Mouse (Mus musculus): ENCODE measurements around the gene Wipf2.
A peak's percentile ranks its signal among the peaks of the same experiment; 100 is the strongest.
"Not testable (repeated sequence)": the region's sequence is repeated elsewhere in the genome, so short reads cannot be mapped to it uniquely, and the experiment has no call there.

Wipf2 gene

DNA sequence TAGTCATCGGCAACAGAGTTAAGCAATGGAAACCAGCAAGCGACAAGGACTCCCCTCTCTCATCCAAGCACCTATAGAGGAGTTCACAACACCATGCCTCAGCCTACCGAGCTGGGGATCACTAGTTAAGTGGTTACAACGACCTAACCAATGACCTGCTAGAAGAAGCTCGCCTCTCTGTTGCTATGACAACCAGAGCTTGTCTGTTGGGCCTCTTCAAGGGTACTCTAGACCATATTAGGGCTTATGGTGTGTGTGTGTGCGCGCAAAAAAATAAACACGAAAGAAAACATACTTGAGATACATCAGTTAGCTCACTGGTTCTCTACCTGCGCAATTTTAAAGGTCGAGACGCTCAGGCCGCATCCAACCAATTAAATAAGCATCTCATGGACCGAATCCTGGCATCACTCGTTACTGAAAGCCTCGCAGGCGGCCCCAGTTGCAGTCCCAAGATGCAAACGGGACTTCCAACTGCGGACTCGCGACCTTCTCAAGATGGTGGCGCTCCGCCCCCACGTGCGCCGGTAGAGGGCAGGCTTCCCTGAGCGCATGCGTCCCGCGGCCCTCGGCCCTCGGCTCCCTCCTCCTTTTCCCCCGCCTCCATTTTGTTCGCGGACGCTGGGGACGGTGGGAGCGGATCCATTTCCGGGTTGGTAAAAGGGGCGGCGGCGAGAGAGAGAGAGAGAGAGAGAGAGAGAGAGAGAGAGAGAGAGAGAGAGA, at the start of gene Wipf2:
Gene Wipf2 (plus strand): TSS at position 611 of the 723 bp plus-strand sequence.
- peak; percentile 95 to 97 for DNase-seq (ENCODE audit: low spot score in 2 of 2)

DNA sequence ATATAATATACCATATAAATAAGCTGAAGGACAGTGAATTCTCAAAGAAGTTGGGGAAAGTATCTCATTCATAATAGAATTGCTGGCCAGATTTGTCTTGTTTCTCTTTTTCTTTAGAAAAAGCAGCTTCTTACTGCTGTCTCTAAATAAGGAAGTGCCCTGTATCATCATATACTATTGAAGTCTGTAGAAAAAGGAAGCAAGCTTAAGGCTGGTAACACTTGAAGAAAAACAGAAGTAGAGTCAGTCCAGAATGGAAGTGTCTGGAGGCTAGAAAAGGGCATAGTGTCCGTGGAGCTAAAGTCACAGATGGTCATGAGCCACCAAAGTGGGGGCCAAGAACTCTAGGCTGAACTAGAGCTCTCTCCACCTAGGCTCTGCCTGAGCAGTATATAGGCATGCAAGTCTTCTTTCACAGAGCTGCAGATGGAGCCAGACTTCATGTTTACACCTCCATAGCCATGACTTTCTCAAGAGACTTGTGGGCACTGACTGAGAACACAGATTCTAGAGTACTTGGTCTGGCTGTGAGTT, 46.7 kb upstream of the Wipf2 start:
- no peak for DNase-seq (ENCODE audit: low spot score in 2 of 2)

DNA sequence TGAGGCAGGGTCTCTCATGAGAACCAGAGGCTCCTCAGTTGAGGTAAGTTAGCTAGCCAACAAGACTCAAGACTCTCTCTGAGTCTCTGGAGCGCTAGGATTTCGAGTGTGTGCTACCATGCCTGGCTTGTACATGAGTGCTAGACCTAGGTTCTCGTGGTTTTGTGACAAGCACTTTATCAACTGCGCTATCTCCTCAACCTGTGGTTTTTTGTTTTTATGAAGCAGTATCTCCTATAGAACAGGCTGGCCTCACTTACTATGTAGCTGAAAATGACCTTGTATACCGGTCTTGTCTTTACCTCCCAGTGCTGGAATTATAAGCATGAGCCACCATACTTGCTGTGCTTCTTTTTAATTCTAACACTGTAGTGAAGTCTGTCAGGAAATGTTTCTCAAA, 42.5 kb upstream of the Wipf2 start:
- DNase-seq (ENCODE audit: low spot score in 2 of 2) = no peak

DNA sequence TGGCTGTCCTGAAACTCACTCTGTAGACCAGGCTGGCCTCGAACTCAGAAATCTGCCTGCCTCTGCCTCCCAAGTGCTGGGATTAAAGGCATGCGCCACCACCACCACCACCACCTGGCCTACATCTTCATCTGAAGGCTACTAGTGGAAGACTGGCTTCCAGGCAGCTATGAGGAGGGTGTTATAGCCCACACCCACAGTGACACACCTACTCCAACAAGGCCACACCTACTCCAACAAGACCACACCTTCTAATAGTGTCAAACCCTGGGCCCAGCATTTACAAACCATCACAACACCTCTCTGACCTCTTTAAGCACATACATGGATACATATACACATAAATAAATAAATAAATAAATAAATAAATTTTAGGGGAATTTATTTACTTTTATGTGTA, 37.4 kb upstream of the Wipf2 start:
- not testable (repeated sequence) for DNase-seq (ENCODE audit: low spot score in 2 of 2)

DNA sequence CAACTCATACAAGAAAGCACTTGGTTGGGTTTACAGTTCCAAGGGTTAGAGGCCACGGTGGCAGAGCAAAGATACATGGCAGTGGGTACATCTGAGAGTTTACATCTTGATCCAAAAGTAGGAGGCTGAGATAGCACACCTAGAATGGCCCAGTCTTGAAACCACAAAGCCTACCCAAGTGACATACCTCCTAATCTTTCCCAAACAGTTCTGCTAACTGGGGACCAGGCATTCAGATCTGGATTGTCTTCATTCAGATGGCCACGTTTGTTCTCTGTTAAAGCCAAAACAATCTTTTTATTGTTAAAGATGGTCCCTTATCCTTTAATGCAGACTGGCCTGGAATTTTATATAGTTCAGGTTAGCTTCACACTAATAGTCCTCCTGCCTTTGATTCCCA, 35.6 kb upstream of the Wipf2 start:
- no peak for DNase-seq (ENCODE audit: low spot score in 2 of 2)

DNA sequence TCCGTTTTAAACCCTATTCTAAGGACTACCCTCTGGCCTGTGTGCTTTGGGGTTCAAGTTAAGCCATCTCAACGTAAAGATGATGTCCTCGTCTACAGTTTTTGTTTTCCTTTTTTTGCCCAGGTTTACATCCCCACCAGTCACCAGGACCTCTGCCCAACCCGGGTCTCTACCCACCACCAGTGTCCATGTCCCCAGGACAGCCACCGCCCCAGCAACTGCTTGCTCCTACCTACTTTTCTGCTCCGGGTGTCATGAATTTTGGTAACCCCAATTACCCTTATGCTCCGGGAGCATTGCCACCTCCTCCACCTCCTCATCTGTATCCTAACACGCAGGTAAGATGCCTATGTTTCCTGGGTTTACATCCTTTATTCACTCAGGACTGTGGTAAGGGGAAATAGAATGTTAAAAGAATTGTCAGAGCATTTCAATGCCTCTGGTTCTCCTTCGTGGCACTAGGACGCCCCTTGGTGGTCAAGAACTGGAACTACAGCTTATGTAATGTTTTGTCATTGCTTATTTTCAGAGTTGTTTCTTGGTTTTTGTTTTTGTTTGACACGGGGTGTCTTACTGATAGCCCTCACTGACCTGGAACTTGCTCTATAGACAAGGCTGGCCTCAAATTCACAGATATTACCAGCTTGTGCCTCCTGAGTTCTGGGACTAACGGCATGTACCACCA, 34.2 kb upstream of the Wipf2 start:
- no peak for DNase-seq (ENCODE audit: low spot score in 2 of 2)

DNA sequence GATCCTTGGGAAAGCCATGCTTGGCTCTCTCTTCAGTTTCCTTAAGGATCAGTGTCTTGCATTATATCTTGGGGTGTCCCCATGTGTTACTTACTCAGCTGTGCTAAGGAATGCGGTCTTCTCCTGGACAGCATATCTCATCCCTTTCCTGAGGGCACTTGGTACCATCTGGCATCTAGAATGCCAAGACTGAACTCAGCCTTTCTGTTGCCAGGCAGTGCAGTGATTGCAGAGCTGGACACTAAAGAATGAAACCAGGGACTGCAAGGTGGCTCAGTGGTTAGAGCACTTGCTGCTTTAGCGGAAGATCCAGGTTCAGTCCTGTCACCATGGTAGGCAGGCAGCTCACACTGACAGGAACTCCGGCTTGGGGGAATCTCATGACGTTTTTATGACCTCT, 33.6 kb upstream of the Wipf2 start:
- no peak for DNase-seq (ENCODE audit: low spot score in 2 of 2)

DNA sequence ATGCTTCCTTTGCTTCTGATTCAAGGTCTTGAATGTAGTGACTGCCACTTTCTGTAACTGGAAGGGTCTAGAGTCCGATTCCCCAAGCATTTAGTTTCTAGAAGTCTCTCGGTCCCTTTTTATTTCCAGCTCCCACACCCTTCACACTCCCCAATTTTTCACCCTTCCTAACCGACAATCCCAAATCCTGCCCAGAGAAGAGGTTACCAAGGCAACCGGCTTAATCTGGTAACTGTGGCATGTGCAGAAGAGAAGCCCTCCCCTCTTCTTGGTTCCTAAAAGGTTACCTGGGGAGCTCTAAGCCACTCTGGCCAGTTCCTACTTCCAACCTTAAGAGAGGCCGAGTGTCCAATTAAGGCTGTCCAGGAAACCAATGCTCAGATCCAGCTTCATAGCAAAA, 28.1 kb upstream of the Wipf2 start:
- DNase-seq (ENCODE audit: low spot score in 2 of 2) = no peak

DNA sequence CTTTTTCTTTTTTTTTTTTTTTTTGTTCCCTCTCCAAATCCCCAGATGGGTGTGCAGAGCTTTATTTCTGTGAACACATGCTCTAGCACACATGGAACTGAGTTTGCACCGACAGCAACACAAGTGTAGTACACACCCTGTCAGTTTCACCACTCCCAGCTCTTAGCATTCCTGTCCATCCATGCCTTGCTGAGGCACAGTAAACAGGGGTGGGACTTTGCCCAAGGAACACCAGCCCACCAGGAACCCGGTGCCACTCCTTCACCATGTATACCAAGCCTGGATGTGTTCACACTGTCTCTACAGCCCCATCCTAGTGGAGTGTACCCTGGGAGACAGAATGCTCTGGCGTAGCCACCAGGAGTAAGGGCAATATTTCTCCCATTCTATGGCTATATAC, 27.7 kb upstream of the Wipf2 start:
- DNase-seq (ENCODE audit: low spot score in 2 of 2) = peak in 1 of 2 experiments; percentile 12

DNA sequence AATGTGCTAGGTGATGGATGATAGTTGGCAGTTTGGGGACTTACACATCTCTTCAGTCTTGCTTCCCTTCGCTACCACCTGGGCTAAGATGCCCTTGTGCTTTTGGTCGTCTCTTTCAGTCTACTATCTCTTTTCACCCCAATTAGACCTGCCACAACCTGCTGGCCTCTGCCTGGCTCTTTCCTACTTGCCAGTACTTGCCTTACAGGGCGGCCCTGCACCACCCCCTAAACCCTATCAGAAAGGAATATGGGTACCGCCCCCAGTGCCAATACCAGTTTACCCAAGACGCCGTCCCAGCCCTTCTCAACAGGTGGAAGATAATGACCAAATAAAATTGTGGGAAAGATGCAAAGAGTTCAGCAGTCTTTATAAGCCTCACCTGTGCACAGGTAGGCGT, 27.3 kb upstream of the Wipf2 start:
- DNase-seq (ENCODE audit: low spot score in 2 of 2) = peak in 1 of 2 experiments; percentile 18

DNA sequence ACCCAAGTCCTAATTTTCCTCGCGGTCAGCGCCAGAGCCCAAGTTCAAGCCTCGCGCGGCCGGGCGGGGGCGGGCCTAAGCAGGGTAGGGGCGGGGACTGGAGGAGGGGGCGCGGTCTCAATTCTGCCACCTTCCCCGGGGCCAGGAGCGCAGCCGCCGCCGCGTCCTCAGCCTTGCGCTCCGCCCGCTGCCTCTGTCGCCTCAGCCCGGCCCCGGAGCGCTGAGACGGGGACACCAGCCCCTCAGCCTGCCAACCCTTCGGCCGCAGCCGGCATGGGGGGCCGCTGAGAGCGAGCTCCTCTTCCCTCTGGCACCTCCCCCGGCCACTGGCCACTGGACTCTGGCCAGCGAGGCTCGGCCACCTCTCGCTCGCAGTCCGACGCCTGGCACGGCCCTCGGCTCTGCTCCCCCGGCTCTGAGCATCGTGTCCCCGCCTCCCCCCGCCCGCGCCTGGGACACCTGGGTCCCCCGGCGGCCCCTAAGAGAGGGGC, 26.7 kb upstream of the Wipf2 start, which contains the start of gene Rapgefl1:
Gene Rapgefl1 (plus strand): TSS at position 135 of the 491 bp plus-strand sequence.
- peak; percentile 62 to 82 for DNase-seq (ENCODE audit: low spot score in 2 of 2)

DNA sequence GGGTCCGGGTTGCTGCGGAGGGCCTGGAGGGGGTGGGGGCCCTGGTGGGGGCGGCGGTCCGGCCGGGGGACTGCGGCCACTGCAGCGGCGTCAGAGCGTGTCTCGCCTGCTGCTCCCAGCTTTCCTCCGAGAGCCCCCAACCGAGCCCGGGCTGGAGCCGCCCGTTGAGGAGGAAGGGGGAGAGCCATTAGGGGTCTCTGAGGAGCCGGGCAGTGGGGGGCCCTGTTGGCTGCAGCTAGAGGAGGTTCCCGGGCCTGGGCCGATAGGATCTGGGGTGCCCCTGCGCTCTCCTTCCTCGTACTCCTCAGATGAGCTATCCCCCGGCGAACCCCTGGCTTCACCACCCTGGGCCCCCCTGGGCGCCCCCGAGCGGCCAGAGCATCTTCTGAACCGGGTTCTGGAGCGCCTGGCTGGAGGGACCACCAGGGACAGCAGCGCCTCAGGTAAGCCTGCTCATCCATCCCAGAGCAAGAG, 26.2 kb upstream of the Wipf2 start:
- no peak for DNase-seq (ENCODE audit: low spot score in 2 of 2)

DNA sequence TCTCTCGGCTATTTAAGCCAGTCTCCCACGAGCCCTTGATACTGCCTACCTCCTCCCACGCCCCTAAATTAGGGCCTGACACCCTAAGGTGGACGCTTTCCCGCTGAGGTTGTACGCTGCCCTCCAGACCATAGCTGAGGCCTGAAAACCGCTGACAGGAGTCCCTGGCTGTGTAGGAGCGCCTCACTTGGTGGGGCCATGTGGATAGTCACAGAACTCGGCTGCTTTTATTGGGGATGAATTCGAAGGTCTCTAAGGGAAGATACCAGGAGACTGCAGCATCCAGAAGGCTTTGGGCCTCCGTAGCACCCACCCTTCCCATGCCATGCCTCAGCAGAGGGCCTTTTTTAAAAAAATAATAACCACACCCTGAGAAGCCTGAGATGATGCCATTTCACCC, 25.5 kb upstream of the Wipf2 start:
- peak in 1 of 2 experiments; percentile 17 for DNase-seq (ENCODE audit: low spot score in 2 of 2)

DNA sequence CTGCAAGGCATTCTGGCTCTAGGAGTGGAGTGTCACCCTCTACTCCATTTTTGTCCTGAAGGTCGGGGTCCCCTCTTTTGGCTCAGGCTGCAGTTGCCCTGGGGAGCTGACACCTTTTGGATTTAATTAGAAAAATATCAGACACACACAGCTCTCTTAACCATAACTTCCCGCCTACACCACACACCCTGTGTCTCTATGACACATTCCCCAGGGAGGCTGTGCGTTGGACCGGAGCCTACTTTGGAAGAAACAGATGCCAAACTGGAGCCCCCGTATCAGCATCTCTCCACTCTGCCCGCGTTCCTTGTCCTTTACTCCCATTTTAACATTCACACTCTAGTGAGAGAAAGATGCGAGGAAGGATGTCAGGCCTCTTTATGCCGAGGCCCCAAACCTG, 24.9 kb upstream of the Wipf2 start:
- DNase-seq (ENCODE audit: low spot score in 2 of 2) = no peak

DNA sequence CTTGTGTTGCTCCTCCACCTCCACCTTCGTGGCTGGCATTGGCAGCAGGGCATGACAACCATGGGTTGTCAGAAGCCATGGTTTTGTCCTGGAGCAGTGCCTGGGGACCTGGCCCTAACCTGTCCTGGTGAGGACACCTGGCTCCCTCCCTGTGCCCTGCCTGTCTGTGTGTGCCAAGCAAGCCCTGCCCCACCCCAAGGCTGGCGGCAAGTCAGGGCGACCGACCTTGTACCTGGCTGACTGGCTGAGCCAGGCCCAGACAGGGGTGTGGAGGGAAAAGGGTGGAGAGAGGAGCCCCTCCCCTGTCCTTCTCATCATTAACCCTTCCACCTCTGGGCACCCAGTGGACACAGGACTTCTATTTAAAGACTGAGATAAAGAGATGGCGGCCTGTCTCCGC, 24.0 kb upstream of the Wipf2 start:
- DNase-seq (ENCODE audit: low spot score in 2 of 2) = no peak

DNA sequence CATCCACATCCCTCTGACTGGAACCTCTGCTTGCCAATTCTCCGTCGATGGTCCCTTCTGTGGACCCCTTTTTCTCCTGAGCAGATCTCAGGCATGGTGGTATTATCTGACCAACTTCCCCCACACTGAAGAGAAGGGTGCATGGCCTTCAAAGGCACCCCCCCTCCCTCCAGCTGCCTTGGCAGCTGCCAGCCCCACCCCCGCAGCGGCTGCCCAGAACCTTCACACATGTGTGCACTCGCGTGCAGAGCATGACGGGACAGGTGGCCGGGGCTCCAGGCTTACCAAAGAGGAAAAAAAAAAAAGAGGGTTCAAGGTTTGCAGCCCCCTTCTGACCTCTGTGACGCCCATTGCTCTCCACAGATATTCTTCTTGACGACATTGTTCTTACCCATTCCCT, 23.5 kb upstream of the Wipf2 start:
- no peak for DNase-seq (ENCODE audit: low spot score in 2 of 2)

DNA sequence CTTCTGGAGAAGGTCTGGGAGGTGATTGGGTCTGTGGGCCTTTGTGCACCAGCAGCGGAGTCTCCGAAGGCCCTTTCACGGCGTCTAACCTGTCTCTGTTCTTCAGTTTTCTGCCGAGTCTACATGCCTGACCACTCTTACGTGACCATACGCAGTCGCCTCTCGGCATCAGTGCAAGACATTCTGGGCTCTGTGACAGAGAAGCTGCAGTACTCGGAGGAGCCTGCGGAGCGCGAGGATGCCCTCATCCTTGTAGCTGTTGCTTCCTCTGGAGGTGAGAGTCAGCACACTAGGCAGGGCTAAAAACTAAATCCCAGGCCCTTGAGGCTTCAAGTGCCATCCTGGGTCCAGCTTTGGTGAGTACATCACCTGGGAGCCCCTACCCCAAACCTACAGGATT, 17.4 kb upstream of the Wipf2 start:
- peak in 1 of 2 experiments; percentile 42 for DNase-seq (ENCODE audit: low spot score in 2 of 2)

DNA sequence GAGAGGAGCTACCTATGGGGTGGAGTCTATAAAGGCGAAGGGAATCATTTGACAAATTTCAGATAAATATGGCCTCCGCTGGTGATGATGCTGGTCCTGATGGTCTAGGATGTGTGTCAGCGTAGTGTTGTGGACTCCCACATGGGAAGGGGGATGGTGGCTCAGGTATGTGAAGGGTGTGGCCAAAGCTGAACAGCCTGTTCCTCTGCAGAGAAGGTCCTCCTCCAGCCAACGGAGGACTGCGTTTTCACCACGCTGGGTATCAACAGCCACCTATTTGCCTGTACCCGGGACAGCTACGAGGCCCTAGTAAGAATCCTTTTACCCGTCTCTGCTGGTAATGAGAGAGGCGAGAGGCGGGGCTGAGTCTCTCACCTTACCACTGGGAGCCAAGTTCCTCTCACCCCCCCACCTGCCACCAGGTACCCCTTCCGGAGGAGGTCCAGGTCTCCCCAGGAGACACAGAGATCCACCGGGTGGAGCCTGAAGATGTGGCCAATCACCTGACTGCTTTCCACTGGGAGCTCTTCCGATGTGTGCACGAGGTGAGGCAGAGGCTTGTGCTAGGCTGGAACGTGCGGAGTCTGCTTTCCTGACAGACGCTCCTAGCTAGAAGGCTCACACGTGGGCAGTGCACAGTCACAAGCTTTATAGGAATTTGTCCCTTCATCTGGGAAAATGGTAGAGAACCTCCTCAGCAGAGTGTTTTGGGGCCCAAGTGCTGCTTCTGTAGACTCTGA, 16.4 kb upstream of the Wipf2 start:
- no peak for DNase-seq (ENCODE audit: low spot score in 2 of 2)

DNA sequence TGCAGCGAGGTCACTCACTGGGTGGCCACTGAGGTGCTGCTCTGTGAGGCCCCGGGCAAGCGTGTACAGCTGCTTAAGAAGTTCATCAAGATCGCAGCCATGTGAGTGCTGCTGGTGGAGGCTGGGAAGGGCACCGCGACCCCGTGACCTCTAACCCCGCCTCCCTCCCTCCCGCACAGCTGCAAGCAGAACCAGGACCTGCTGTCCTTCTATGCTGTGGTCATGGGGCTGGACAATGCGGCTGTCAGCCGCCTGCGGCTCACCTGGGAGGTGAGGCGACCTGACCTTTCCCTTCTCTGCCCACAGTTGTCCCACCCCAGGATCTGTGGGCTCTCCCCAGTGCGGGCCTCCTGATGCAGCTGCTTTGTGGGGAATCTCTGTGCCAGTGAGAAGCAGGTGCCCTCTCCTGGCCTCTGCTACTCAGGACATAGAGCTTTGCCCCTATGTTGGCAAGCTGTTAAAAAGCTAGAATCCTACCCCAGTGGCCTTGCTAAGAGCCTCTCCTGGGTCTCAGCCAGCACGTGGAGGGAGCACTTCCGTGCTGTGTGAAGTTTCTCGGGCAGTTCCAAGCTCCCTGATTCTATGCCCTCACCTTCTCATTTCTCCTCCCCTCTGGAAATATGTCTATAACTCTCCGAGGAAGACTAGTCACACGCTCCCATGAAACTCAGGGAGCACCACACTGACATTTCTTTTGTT, 14.1 kb upstream of the Wipf2 start:
- DNase-seq (ENCODE audit: low spot score in 2 of 2) = no peak

DNA sequence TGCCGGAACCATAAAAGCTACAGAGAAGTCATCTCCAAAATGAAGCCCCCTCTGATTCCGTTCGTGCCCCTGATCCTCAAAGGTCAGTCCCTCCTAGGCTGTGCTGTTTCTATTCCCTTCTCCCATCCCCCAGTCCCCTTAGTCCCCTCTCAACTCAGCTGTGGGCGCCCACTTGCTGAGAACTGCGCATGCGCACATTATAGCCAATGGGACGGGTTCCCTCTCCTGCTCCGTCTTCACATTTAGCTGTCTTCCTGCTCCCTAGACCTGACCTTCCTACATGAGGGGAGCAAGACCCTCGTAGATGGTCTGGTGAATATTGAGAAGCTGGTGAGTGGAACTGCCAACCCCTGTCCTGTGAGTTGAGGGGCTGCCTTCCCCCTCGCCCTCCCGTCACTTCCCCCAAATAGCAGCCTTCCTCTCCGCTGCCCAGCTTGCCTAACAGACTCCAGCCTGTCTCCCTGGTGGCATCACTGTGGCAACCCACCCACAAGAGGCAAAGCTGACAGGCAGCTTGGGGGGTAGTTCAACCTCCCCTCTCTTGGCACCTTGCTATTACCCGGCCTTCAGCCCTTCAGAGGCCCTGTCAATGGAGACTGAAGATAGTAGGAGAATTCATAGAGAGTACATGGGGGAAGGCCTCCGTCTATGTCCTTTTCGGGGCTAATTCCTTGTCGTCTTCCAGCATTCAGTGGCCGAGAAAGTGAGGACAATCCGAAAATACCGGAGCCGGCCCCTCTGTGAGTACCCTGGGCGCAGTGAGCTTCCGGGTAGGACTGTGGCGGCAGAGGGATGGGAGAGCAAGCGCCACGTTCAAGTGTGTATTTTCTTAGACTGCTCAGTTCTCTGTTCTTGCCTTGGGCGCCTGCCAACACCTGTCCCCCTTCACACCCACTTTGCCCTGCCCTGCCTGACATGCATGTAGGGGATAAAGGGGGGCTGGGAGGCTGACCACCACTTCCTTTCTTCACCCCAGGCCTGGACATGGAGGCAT, 13.0 kb upstream of the Wipf2 start:
- peak in 1 of 2 experiments; percentile 47 for DNase-seq (ENCODE audit: low spot score in 2 of 2)
